Mouse (Mus musculus): ENCODE measurements around the gene Gnas. TPM values are rescaled to one million over a fixed set of nuclear protein-coding genes. Genes with fewer than 3 reads are reported as not detected.

The Gnas gene
- polyA plus RNA-seq, 1 experiment, result 1,035 TPM

GRCm38 (mm10) chr2:174327295-174327981, 43.3 kb downstream of the Gnas start:
- 52% methylated on average over 64 of the region's 64 CpGs for WGBS
- Histone ChIP-seq H3K4me3 (ENCODE audit: insufficient read depth, low read depth, low read length) (peak overlapping the region; percentile 83), H3K36me3 (ENCODE audit: control insufficient read depth, insufficient read depth, low read length) (no peaks in the 10 kb centered on the region), H3K4me1 (ENCODE audit: control insufficient read depth, insufficient read depth, low read length) (peaks cover 2% of the 10 kb centered on the region; the same call in 1 of the 2 replicates), H3K27ac (ENCODE audit: insufficient read depth, low read depth, low read length) (no peak overlapping the region; the same call in 1 of the 2 replicates), H3K27me3 (replicated peaks; ENCODE audit: control insufficient read depth, insufficient read depth, low read length) (no peaks in the 10 kb centered on the region; the same call in 1 of the 2 replicates)
- peak; percentile 65 for TF ChIP-seq POLR2A (IDR thresholded peaks at IDR 0.05; ENCODE audit: low read depth, low read length)
- TF ChIP-seq CTCF (conservative IDR thresholded peaks at IDR 0.05; ENCODE audit: insufficient read depth, insufficient read length, low read depth, low read length), result no peak
- peak; percentile 52 for DNase-seq

GRCm38 (mm10) chr2:174328358-174328905, 44.3 kb downstream of the Gnas start:
- Histone ChIP-seq H3K36me3 (ENCODE audit: control insufficient read depth, insufficient read depth, low read length) (no peaks in the 10 kb centered on the region), H3K27ac (ENCODE audit: insufficient read depth, low read depth, low read length) (no peak overlapping the region), H3K4me1 (ENCODE audit: control insufficient read depth, insufficient read depth, low read length) (peaks cover 2% of the 10 kb centered on the region; the same call in 1 of the 2 replicates), H3K27me3 (replicated peaks; ENCODE audit: control insufficient read depth, insufficient read depth, low read length) (no peaks in the 10 kb centered on the region; the same call in 1 of the 2 replicates), H3K4me3 (ENCODE audit: insufficient read depth, low read depth, low read length) (peak overlapping the region; percentile 99)
- WGBS, result 50% methylated on average over 46 of the region's 46 CpGs
- DNase-seq, result no peak
- TF ChIP-seq POLR2A (IDR thresholded peaks at IDR 0.05; ENCODE audit: low read depth, low read length) (no peak), CTCF (conservative IDR thresholded peaks at IDR 0.05; ENCODE audit: insufficient read depth, insufficient read length, low read depth, low read length) (no peak)

GRCm38 (mm10) chr2:174328926-174329662, 45.0 kb downstream of the Gnas start:
- no peaks in the 10 kb centered on the region; the same call in 1 of the 2 replicates for H3K27me3 ChIP-seq (replicated peaks; ENCODE audit: control insufficient read depth, insufficient read depth, low read length)
- peak overlapping the region; percentile 99 for H3K4me3 ChIP-seq (ENCODE audit: insufficient read depth, low read depth, low read length)
- 45% methylated on average over 58 of the region's 58 CpGs for WGBS
- H3K36me3 ChIP-seq (ENCODE audit: control insufficient read depth, insufficient read depth, low read length), result no peaks in the 10 kb centered on the region
- H3K27ac ChIP-seq (ENCODE audit: insufficient read depth, low read depth, low read length), result peak overlapping the region; percentile 97
- DNase-seq, result no peak
- peaks cover 4% of the 10 kb centered on the region; the same call in 1 of the 2 replicates for H3K4me1 ChIP-seq (ENCODE audit: control insufficient read depth, insufficient read depth, low read length)
- TF ChIP-seq POLR2A (IDR thresholded peaks at IDR 0.05; ENCODE audit: low read depth, low read length), result no peak
- TF ChIP-seq CTCF (conservative IDR thresholded peaks at IDR 0.05; ENCODE audit: insufficient read depth, insufficient read length, low read depth, low read length), result no peak

- Histone ChIP-seq H3K27me3 (replicated peaks; ENCODE audit: control insufficient read depth, insufficient read depth, low read length) (no peaks in the 10 kb centered on the region; the same call in 1 of the 2 replicates), H3K36me3 (ENCODE audit: control insufficient read depth, insufficient read depth, low read length) (no peaks in the 10 kb centered on the region), H3K4me1 (ENCODE audit: control insufficient read depth, insufficient read depth, low read length) (peaks cover 7% of the 10 kb centered on the region), H3K27ac (ENCODE audit: insufficient read depth, low read depth, low read length) (peak overlapping the region; percentile 99), H3K4me3 (ENCODE audit: insufficient read depth, low read depth, low read length) (peak overlapping the region; percentile 99)
- under 1% methylated on average over 119 of the region's 131 CpGs for WGBS
- TF ChIP-seq POLR2A (IDR thresholded peaks at IDR 0.05; ENCODE audit: low read depth, low read length) (no peak), CTCF (conservative IDR thresholded peaks at IDR 0.05; ENCODE audit: insufficient read depth, insufficient read length, low read depth, low read length) (no peak)
- DNase-seq, result peak; percentile 89
Observed at GRCm38 (mm10) chr2:174329663-174330615, 45.8 kb downstream of the Gnas start.

- peak; percentile 79 for DNase-seq
- Histone ChIP-seq H3K36me3 (ENCODE audit: control insufficient read depth, insufficient read depth, low read length) (no peaks in the 10 kb centered on the region), H3K27ac (ENCODE audit: insufficient read depth, low read depth, low read length) (peak overlapping the region; percentile 99), H3K27me3 (replicated peaks; ENCODE audit: control insufficient read depth, insufficient read depth, low read length) (no peaks in the 10 kb centered on the region; the same call in 1 of the 2 replicates), H3K4me3 (ENCODE audit: insufficient read depth, low read depth, low read length) (peak overlapping the region; percentile 99), H3K4me1 (ENCODE audit: control insufficient read depth, insufficient read depth, low read length) (peaks cover 10% of the 10 kb centered on the region)
- WGBS, result 2% methylated on average over 47 of the region's 48 CpGs
- TF ChIP-seq POLR2A (IDR thresholded peaks at IDR 0.05; ENCODE audit: low read depth, low read length) (no peak), CTCF (conservative IDR thresholded peaks at IDR 0.05; ENCODE audit: insufficient read depth, insufficient read length, low read depth, low read length) (no peak)
Observed at GRCm38 (mm10) chr2:174330616-174331191, 46.6 kb downstream of the Gnas start.

Data from kidney, adult 2 months (tissue).